Mouse (Mus musculus) kidney, adult 18-20 months (tissue): Measurements from ENCODE around the gene Ceacam14.

Experiments
- DNase-seq: peaks from one replicate; pipeline ENCODE4 v3.0.0; 2021

Gene Ceacam14

DNA sequence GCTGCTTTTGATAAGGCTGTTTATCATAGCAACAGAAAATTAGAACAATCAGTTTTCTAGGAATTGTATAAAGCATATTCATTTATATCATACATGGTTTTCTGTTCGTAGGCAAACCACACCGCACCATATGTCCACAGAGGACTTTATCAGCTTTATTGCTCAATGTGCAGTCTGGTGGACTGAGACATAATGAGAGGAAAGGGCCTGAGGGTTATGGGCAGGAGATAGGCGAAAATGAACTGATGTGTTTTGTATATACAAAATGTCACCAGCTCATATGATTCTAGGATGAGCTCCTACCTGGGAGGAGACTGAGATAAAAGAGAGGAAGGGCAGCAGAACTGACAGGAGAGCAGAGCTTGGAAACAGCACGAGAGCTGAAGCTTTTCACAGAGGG is at the start of gene Ceacam14:
TSS of gene Ceacam14 (plus strand) at position 301 of the 400 bp plus-strand sequence.
- DNase-seq = no peak
